Comparison of ENCODE assay signal across 18 mouse cellular contexts in genomic region chr5:50260417-50260816, GRCm38 (mm10).
"Had no signal": no experiment of that assay in that cellular context is flagged by ENCODE, and none has a peak within 500 bp of the region (broad histone marks: within the 10 kb centered on the region; RNA-seq: fewer than 3 reads in every experiment).

No protein-coding gene starts in this region.

- DNase-seq: liver, postnatal 0 days; lung, adult 2 months; lung, postnatal 14 days; lung, postnatal 36 days; right cerebral cortex, postnatal 14 days; thymus, adult 2 months; thymus, postnatal 14 days; thymus, postnatal 36 days had no signal

- H3K36me3 ChIP-seq: lung, embryonic 15.5 days; midbrain, embryonic 13.5 days; midbrain, embryonic 15.5 days; neural tube, embryonic 12.5 days; stomach, embryonic 15.5 days had no signal

- H3K4me2 ChIP-seq: lung, embryonic 15.5 days; midbrain, embryonic 11.5 days; midbrain, embryonic 13.5 days; midbrain, embryonic 15.5 days; neural tube, embryonic 12.5 days; stomach, embryonic 15.5 days had no signal

- H3K4me3 ChIP-seq: lung, embryonic 15.5 days; megakaryocyte, embryonic 14.5 days; midbrain, embryonic 13.5 days; midbrain, embryonic 15.5 days; neural tube, embryonic 12.5 days; stomach, embryonic 15.5 days had no signal

- H3K27ac ChIP-seq: lung, embryonic 15.5 days; macrophage; midbrain, embryonic 13.5 days; midbrain, embryonic 15.5 days; neural tube, embryonic 12.5 days; stomach, embryonic 15.5 days; stomach, postnatal 0 days had no signal

- H3K27me3 ChIP-seq: lung, embryonic 15.5 days; megakaryocyte, embryonic 14.5 days; midbrain, embryonic 13.5 days; midbrain, embryonic 15.5 days; neural tube, embryonic 12.5 days; stomach, embryonic 15.5 days had no signal

- H3K9ac ChIP-seq: liver, postnatal 0 days; lung, embryonic 15.5 days; midbrain, embryonic 13.5 days; midbrain, embryonic 15.5 days; neural tube, embryonic 12.5 days; stomach, embryonic 15.5 days had no signal

- H3K9me3 ChIP-seq: lung, embryonic 15.5 days; megakaryocyte, embryonic 14.5 days; midbrain, embryonic 13.5 days; midbrain, embryonic 15.5 days; neural tube, embryonic 12.5 days; stomach, embryonic 15.5 days had no signal

- H3K4me1 ChIP-seq: lung, embryonic 15.5 days; megakaryocyte, embryonic 14.5 days; midbrain, embryonic 13.5 days; midbrain, embryonic 15.5 days; neural tube, embryonic 12.5 days; stomach, embryonic 15.5 days had no signal

- ATAC-seq: liver, postnatal 0 days; lung, postnatal 0 days; midbrain, embryonic 13.5 days; midbrain, embryonic 15.5 days had no signal
